Mouse (Mus musculus) stomach, embryonic 15.5 days (tissue): ENCODE results near the gene Cryz. TPM values are rescaled to one million over a fixed set of nuclear protein-coding genes. Genes with fewer than 3 reads are reported as not detected.
"Not testable (repeated sequence)": the region's sequence is repeated elsewhere in the genome, so short reads cannot be mapped to it uniquely, and the experiment has no call there.

Source experiments
- ATAC-seq: fragments of 200-750 bp; cut with Nextera tagmentation; 2 replicates; pipeline ENCODE4 v1.8.0; 2017; ENCODE audit warnings: low read depth, moderate number of reproducible peaks, moderate TSS enrichment; ENCODE audit not compliant: insufficient read depth, low FRiP score
- H3K27ac ChIP-seq: fragments of 300-500 bp; sonication (generic); 2 replicates; pipeline ENCODE4 v1.5.1; 2015; ENCODE audit warnings: mild to moderate bottlenecking, inconsistent platforms
- H3K27me3 ChIP-seq: fragments of 300-500 bp; sonication (generic); replicated peaks from 2 replicates; pipeline ENCODE4 v1.6.1; 2015; ENCODE audit warnings: inconsistent platforms
- H3K36me3 ChIP-seq: fragments of 300-500 bp; sonication (generic); 2 replicates; pipeline ENCODE4 v1.6.1; 2015; ENCODE audit warnings: inconsistent platforms
- H3K4me1 ChIP-seq: fragments of 300-500 bp; sonication (generic); 2 replicates; pipeline ENCODE4 v1.6.1; 2015; ENCODE audit warnings: inconsistent platforms
- H3K4me2 ChIP-seq: fragments of 300-500 bp; sonication (generic); 2 replicates; pipeline ENCODE4 v1.6.1; 2015; ENCODE audit warnings: mild to moderate bottlenecking, inconsistent platforms
- H3K4me3 ChIP-seq: fragments of 300-500 bp; sonication (generic); replicated peaks from 2 replicates; pipeline ENCODE4 v1.5.1; 2015; ENCODE audit warnings: inconsistent platforms
- H3K9ac ChIP-seq: fragments of 300-500 bp; sonication (generic); 2 replicates; pipeline ENCODE4 v1.6.1; 2015; ENCODE audit warnings: inconsistent platforms
- H3K9me3 ChIP-seq: fragments of 300-500 bp; sonication (generic); 2 replicates; pipeline ENCODE4 v1.6.1; 2016; ENCODE audit warnings: inconsistent platforms
- WGBS: fragments of 180-500 bp; shearing (Covaris S2); methylation state at CpG from one replicate; pipeline ENCODE4 v1.1.7; 2015; 5-methylcytosine and 5-hydroxymethylcytosine counted together
- polyA plus RNA-seq: library from polyadenylated mRNA; unstranded; fragments of >200 nt; fragmentation: Nextera tagmentation; extraction: Ambion mirVana; gene quantifications from 2 replicates; pipeline ENCODE4 v1.2.1, GENCODE M21; 2015

The Cryz gene
- polyA plus RNA-seq, 1 experiment from 2014 or later, result 15.8 TPM

DNA sequence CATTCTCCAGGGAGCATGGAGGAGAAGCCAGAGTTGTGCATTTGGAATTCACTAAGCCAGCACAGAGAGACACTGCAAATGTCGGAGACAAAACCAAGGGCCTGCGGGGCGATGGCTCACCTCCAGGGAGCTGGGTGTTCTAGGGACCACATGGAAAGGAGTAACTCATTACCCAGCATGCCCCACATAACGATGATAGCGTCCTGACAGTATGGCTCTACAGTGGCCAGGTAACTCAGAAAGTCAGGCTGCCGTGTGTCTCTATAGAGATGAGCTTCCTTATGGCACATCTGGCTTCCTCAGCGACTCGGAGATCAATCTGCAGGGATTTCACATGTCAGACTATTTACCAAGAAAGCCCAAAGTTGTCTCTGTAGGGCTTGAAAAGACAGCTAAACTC is 18.3 kb downstream of the Cryz start:
- no peak for ATAC-seq
- Histone ChIP-seq H3K27ac (no peak overlapping the region), H3K4me1 (no peaks in the 10 kb centered on the region), H3K4me3 (no peak overlapping the region), H3K9me3 (no peaks in the 10 kb centered on the region), H3K27me3 (no peaks in the 10 kb centered on the region), H3K9ac (no peak overlapping the region), H3K36me3 (no peaks in the 10 kb centered on the region; the same call in 1 of the 2 replicates), H3K4me2 (no peak overlapping the region)
- 90% methylated on average over 8 of the region's 8 CpGs for WGBS

DNA sequence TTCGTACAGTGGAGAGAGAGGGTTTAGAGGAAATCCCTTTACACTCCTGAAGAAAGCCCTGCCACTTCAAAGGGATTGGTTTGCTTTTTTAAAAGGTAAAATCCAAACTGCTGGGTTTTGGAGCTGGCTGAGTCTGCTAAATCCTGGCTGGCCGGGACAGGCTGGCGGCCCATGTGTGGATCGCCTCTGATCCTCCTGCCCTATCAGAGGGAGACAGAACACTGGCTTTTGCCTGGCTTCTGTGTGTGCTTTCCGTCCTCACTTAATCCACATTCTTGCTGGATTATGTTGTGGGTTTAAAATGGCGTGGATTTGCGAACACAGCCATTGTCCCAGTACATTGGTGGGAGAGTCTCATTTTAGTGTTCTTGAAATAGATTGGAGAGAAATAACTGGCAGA is 18.8 kb downstream of the Cryz start:
- H3K4me1 ChIP-seq, result no peaks in the 10 kb centered on the region
- no peak for ATAC-seq
- no peak overlapping the region for H3K27ac ChIP-seq
- H3K9ac ChIP-seq, result no peak overlapping the region
- no peak overlapping the region for H3K4me2 ChIP-seq
- H3K27me3 ChIP-seq, result no peaks in the 10 kb centered on the region
- H3K9me3 ChIP-seq, result no peaks in the 10 kb centered on the region
- H3K4me3 ChIP-seq, result no peak overlapping the region
- H3K36me3 ChIP-seq, result no peaks in the 10 kb centered on the region; the same call in 1 of the 2 replicates
- 82% methylated on average over 7 of the region's 7 CpGs for WGBS

GRCm38 (mm10) chr3:154616106-154616505 is 19.6 kb downstream of the Cryz start:
- Histone ChIP-seq H3K27ac (no peak overlapping the region), H3K4me3 (no peak overlapping the region), H3K36me3 (no peaks in the 10 kb centered on the region; the same call in 1 of the 2 replicates), H3K9me3 (no peaks in the 10 kb centered on the region), H3K4me1 (no peaks in the 10 kb centered on the region), H3K9ac (no peak overlapping the region), H3K27me3 (no peaks in the 10 kb centered on the region), H3K4me2 (no peak overlapping the region)
- WGBS, result 88% methylated on average over 4 of the region's 4 CpGs
- no peak for ATAC-seq

GRCm38 (mm10) chr3:154628284-154628683 is 31.8 kb downstream of the Cryz start:
- H3K27ac ChIP-seq, result no peak overlapping the region
- peak; percentile 56; the same call in 1 of the 2 replicates for ATAC-seq
- H3K27me3 ChIP-seq, result no peaks in the 10 kb centered on the region
- no peak overlapping the region for H3K4me2 ChIP-seq
- H3K4me1 ChIP-seq, result no peaks in the 10 kb centered on the region
- no peak overlapping the region for H3K9ac ChIP-seq
- H3K36me3 ChIP-seq, result no peaks in the 10 kb centered on the region
- H3K9me3 ChIP-seq, result no peaks in the 10 kb centered on the region
- no peak overlapping the region for H3K4me3 ChIP-seq

DNA sequence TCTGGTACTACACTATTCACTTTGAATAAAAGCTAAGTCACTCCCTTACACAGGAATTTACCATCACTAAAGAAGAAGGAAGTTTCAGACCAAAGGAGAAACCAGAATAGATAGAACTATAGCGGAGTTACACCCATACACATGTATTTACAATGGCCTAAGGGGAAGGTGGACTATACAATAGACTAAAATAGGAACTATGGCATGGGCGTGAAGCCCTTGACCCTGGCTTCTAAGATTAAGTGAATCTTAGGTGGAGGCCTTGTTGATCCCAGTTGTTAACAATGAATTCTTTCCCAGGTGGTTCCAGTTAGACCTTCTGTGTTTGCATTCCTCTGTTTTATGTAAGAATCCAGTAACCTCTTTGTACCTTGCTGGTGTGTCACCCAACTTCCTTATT is 34.8 kb downstream of the Cryz start:
- ATAC-seq, H3K27me3 ChIP-seq, H3K9ac ChIP-seq, H3K27ac ChIP-seq, H3K4me2 ChIP-seq, H3K4me1 ChIP-seq, H3K36me3 ChIP-seq, H3K4me3 ChIP-seq, H3K9me3 ChIP-seq: not testable (repeated sequence)
- 81% methylated on average over 2 of the region's 2 CpGs for WGBS

- H3K27ac ChIP-seq, result no peak overlapping the region
- H3K9ac ChIP-seq, result no peak overlapping the region
- no peak overlapping the region for H3K4me2 ChIP-seq
- no peaks in the 10 kb centered on the region for H3K9me3 ChIP-seq
- no peaks in the 10 kb centered on the region for H3K27me3 ChIP-seq
- WGBS, result 84% methylated on average over 5 of the region's 5 CpGs
- no peaks in the 10 kb centered on the region for H3K36me3 ChIP-seq
- no peaks in the 10 kb centered on the region for H3K4me1 ChIP-seq
- ATAC-seq, result no peak
- H3K4me3 ChIP-seq, result no peak overlapping the region
Measured at GRCm38 (mm10) chr3:154633091-154633490, 36.6 kb downstream of the Cryz start.

DNA sequence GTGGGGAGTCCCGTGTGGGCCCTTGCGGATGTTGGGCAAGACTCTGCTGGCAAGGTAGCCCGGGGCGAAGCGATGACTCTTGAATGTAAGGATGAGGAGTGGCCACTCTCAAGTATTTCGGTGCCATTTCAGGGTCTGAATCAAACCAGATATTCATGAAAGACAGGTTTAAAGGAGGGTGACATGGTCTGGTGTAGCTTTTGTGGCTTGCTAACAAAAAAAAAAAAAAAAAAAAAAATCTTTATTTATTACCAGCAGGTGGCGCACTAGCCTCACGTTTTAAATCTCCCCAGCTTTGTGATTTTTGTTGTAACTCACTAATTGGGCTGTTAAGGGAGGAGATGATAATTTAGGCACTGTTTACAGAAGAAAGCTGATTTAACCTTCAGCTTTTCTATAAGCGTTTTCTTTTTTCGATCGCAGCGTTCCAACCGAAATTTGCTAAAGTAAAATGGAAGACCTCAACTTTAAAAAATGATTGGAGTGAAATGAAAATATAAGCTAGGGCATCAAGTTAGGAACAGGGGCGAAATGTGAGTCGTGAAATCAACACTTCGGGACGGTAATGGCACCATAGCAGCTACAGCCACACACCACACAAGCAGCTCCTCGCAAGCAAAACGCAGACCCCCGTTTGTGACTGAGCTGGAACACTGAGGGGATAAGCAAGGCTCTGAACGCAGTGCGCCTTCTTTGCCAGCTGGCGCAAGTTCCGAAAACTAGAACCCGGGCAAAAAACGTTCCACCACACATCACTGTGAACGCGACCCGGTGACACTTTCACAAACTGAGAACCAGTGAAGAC is 50.3 kb downstream of the Cryz start:
- H3K4me3 ChIP-seq, result peak overlapping the region; percentile 31
- WGBS, result 45% methylated on average over 29 of the region's 29 CpGs

DNA sequence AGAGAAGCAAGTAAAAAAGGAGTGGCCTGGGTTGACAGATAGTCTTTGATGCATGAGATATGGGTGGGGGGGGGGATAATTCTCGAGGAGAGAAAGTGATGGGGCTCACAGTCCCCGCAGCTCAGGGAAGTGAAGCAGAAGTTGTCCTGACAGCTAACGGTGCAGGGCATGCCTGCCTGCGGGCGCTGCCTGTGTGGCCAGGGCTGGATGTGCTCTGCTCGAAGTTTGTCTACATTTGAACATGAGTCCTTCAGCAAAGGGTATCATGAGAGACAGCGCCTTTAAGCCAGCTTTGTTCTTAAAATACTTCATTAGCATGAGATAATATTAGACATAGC is 50.9 kb downstream of the Cryz start:
- Histone ChIP-seq H3K27me3 (0 out of 2 replicates have a peak, but pooled peaks cover 2% of the 10 kb centered on the region), H3K9ac (no peak overlapping the region), H3K4me2 (peak overlapping the region; percentile 49), H3K4me1 (no peaks in the 10 kb centered on the region), H3K27ac (no peak overlapping the region), H3K36me3 (no peaks in the 10 kb centered on the region), H3K9me3 (no peaks in the 10 kb centered on the region), H3K4me3 (peak overlapping the region; percentile 31)
- no peak for ATAC-seq
- WGBS, result 51% methylated on average over 7 of the region's 7 CpGs

More for the DNA sequence above, 50.3 kb downstream of the Cryz start:
- Histone ChIP-seq H3K36me3 (no peaks in the 10 kb centered on the region), H3K4me2 (peak overlapping the region; percentile 49), H3K4me1 (no peaks in the 10 kb centered on the region), H3K27ac (no peak overlapping the region), H3K9me3 (no peaks in the 10 kb centered on the region), H3K9ac (no peak overlapping the region), H3K27me3 (no peaks in the 10 kb centered on the region)
- no peak for ATAC-seq

GRCm38 (mm10) chr3:154649411-154650285 is 53.1 kb downstream of the Cryz start:
- no peak for ATAC-seq
- Histone ChIP-seq H3K9me3 (no peaks in the 10 kb centered on the region), H3K4me3 (no peak overlapping the region), H3K4me1 (no peaks in the 10 kb centered on the region), H3K36me3 (no peaks in the 10 kb centered on the region), H3K9ac (no peak overlapping the region), H3K4me2 (no peak overlapping the region), H3K27me3 (0 out of 2 replicates have a peak, but pooled peaks cover 2% of the 10 kb centered on the region), H3K27ac (no peak overlapping the region)
- 73% methylated on average over 20 of the region's 20 CpGs for WGBS

- no peaks in the 10 kb centered on the region for H3K4me1 ChIP-seq
- no peaks in the 10 kb centered on the region for H3K36me3 ChIP-seq
- no peak overlapping the region for H3K4me2 ChIP-seq
- H3K9ac ChIP-seq, result no peak overlapping the region
- no peak overlapping the region for H3K27ac ChIP-seq
- 77% methylated on average over 10 of the region's 10 CpGs for WGBS
- ATAC-seq, result no peak
- H3K27me3 ChIP-seq, result 0 out of 2 replicates have a peak, but pooled peaks cover 2% of the 10 kb centered on the region
- no peaks in the 10 kb centered on the region for H3K9me3 ChIP-seq
- no peak overlapping the region for H3K4me3 ChIP-seq
Measured at GRCm38 (mm10) chr3:154651192-154651821, 54.8 kb downstream of the Cryz start.

- Histone ChIP-seq H3K4me2 (no peak overlapping the region), H3K9me3 (no peaks in the 10 kb centered on the region), H3K4me3 (no peak overlapping the region), H3K27me3 (0 out of 2 replicates have a peak, but pooled peaks cover 2% of the 10 kb centered on the region), H3K36me3 (no peaks in the 10 kb centered on the region), H3K9ac (no peak overlapping the region), H3K4me1 (no peaks in the 10 kb centered on the region), H3K27ac (no peak overlapping the region)
- 41% methylated on average over 24 of the region's 24 CpGs for WGBS
- ATAC-seq, result no peak
Measured at GRCm38 (mm10) chr3:154652581-154653420, 56.3 kb downstream of the Cryz start.
